Mouse (Mus musculus): ENCODE data around the gene Scn3b.

Scn3b gene

GRCm38 (mm10) chr9:40269103-40269861 is at the start of gene Scn3b:
TSS of gene Scn3b (plus strand) at chr9:40269217.
- no peak for DNase-seq (ENCODE audit: low read depth, low spot score)

- no peak for DNase-seq (ENCODE audit: low read depth, low spot score)
Measured at GRCm38 (mm10) chr9:40224289-40224688, 44.7 kb upstream of the Scn3b start.

- DNase-seq (ENCODE audit: low read depth, low spot score), result no peak
Measured at GRCm38 (mm10) chr9:40227874-40228789, 40.9 kb upstream of the Scn3b start.

- DNase-seq (ENCODE audit: low read depth, low spot score), result no peak
Measured at GRCm38 (mm10) chr9:40228804-40229331, 40.1 kb upstream of the Scn3b start.

GRCm38 (mm10) chr9:40229479-40229878 is 39.5 kb upstream of the Scn3b start:
- no peak for DNase-seq (ENCODE audit: low read depth, low spot score)

- DNase-seq (ENCODE audit: low read depth, low spot score), result no peak
Measured at GRCm38 (mm10) chr9:40231019-40231418, 38.0 kb upstream of the Scn3b start.

- no peak for DNase-seq (ENCODE audit: low read depth, low spot score)
Measured at GRCm38 (mm10) chr9:40234233-40235072, 34.6 kb upstream of the Scn3b start.

- no peak for DNase-seq (ENCODE audit: low read depth, low spot score)
Measured at GRCm38 (mm10) chr9:40235220-40235619, 33.8 kb upstream of the Scn3b start.

- DNase-seq (ENCODE audit: low read depth, low spot score), result no peak
Measured at GRCm38 (mm10) chr9:40239749-40240148, 29.3 kb upstream of the Scn3b start.

GRCm38 (mm10) chr9:40240311-40240710 is 28.7 kb upstream of the Scn3b start:
- DNase-seq (ENCODE audit: low read depth, low spot score), result no peak

- DNase-seq (ENCODE audit: low read depth, low spot score), result no peak
Measured at GRCm38 (mm10) chr9:40241223-40241801, 27.7 kb upstream of the Scn3b start.

GRCm38 (mm10) chr9:40241951-40242888 is 26.8 kb upstream of the Scn3b start:
- no peak for DNase-seq (ENCODE audit: low read depth, low spot score)

- no peak for DNase-seq (ENCODE audit: low read depth, low spot score)
Measured at GRCm38 (mm10) chr9:40245466-40245865, 23.6 kb upstream of the Scn3b start.

GRCm38 (mm10) chr9:40245974-40246665 is 22.9 kb upstream of the Scn3b start:
- DNase-seq (ENCODE audit: low read depth, low spot score), result no peak

- DNase-seq (ENCODE audit: low read depth, low spot score), result no peak
Measured at GRCm38 (mm10) chr9:40246702-40247101, 22.3 kb upstream of the Scn3b start.

GRCm38 (mm10) chr9:40249106-40249505 is 19.9 kb upstream of the Scn3b start:
- DNase-seq (ENCODE audit: low read depth, low spot score), result no peak

- no peak for DNase-seq (ENCODE audit: low read depth, low spot score)
Measured at GRCm38 (mm10) chr9:40252459-40252858, 16.6 kb upstream of the Scn3b start.

GRCm38 (mm10) chr9:40263874-40264273 is 5.1 kb upstream of the Scn3b start:
- DNase-seq (ENCODE audit: low read depth, low spot score), result no peak

- DNase-seq (ENCODE audit: low read depth, low spot score), result no peak
Measured at GRCm38 (mm10) chr9:40268040-40268747, 823 bp upstream of the Scn3b start.

Data from c-Kit-negative CD71-positive TER-119-positive erythroid progenitor cells, embryonic 14.5 days (primary cell).